Mouse (Mus musculus) mouse trophoblast stem cell (cell line): Measurements from ENCODE around the gene Tcp10b.
"Not testable (repeated sequence)": the region's sequence is repeated elsewhere in the genome, so short reads cannot be mapped to it uniquely, and the experiment has no call there.

Experiments
- in situ Hi-C, 2 experiments: fragments of 300-500 bp; cut with MseI, MboI; formaldehyde crosslinking; loops; 2 replicates in 1 of 2; 3 replicates in 1 of 2; pipeline ENCODE4 v1.15.1; 2025

The Tcp10b gene

DNA sequence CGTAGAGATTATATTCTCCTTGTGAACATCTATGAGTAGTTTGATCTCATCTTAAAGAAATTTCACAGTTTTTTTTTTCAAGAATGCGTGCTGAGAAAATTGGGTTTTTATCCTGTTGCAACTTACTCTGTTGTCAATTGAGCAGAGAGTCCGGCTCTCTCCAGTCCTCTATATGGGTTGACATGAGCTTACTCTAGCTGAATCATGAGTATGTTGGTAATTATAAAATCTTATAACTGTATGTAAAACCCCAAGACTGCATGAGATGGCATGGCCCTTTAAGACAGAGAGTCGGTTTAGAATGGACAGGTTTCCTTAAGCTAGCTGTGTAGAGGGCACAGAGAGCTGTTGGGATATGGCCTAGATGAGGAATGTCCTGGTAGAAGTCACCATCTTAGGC lies at the start of gene Tcp10b:
TSS of gene Tcp10b (plus strand) at position 301 of the 400 bp plus-strand sequence.
- in situ Hi-C loops = not testable (repeated sequence)

GRCm38 (mm10) chr17:13013316-13013715 lies 47.6 kb upstream of the Tcp10b start:
- in situ Hi-C loops = loop anchor here in 1 of 2 experiments (25.0 kb wide), 1 partner anchor 899 kb away; no protein-coding TSS in a partner anchor

DNA sequence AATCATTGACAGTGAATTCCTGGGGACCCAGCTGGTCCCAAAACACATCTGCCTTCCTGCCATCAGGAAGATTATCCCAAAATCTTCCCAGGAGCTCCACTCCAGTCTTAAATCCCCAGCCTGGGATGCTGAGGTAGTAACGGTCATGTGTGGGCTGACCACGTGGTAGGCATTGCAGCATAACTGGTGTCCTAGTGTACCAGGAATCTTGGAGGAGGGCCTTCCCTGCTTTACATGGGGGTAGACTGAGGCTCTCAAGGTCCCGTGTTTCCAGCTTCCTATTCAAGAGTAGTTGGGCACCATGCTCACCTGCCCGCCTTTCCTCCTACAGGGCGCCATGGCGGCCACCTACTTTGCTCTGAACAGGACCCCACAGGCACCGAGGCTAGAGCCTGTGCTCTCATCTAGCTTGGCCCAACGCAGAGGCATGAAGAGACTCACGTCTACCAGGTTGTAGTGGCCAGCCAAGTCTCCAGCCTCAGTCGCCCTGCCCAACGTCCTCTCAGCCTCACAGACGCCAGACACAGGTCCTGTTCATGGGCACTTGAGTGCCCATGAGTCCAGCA lies 24.2 kb upstream of the Tcp10b start:
- in situ Hi-C loops = not testable (repeated sequence)

DNA sequence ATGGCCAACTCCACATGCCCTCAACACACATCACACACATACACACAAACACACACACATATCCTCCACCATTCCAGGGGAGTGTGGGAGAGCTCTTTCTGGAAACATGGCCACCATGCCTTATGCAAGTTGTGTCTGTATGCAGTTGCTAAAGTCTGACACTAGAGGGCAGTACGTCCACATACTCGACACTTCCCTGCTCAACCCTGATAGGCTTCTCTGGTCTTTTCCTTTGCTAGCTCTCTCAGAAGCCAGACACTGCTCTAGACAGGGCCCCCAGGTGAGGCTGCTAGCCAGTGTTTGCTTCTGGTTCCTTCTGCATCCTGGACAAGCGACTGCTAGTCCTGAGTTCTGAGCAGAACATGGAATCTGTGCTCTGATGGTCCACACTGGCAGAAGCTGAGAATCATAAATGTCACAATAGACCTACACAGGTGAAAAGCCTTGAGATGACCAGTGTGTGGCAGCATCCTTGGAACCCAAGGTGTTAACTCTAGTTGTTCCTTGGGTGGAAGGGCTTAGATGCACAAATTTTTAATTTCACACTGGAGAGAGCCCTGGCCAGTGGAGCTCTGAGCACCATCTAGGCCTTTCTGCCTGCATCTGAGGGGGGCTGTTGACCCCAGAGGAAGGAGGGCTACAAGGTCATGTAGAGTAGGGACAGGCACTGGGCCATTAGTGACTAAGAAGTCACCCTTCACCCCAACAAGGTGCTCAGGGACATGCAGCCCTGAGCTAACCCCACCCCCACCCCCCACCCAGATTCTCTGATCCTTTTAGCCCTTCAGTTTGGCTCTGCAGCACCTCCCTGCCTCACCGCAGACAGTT lies 16.8 kb upstream of the Tcp10b start:
- in situ Hi-C loops = not testable (repeated sequence)

DNA sequence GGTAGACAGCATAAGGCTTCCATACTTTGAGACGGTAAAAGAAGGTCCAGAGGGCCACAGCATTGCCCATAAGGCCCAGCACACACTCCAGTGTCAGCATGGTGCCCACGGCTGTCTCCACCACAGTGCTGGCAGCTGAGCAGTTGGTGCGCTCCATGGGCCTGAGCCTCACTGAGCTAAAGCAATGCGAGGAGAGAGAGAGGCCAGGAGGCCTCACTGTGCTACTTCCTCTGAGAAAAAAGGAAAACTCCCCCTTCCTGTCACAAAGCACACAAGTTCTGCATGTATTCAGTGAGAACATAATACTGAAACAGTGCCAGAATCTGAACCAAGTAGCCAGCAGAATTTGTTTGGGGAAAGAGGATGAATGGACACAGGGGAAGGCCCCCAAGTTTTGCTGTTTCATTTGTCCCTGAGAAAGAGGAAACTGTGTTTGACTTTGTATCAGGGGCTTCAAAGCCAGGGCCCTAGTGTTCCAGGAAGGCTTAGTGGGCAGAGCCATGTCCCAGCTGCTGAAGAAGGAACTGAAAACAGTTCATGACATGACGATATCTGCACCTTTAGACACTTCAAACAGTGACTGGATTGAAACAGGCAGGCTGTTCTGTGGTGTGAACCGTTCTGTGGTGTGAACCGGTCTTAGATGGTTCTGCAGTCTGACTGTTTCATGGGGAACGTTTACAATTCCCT lies 8.6 kb upstream of the Tcp10b start, which contains the start of gene Gpr31b:
TSS of gene Gpr31b (minus strand) at position 173 of the 690 bp plus-strand sequence.
- in situ Hi-C loops = not testable (repeated sequence)

DNA sequence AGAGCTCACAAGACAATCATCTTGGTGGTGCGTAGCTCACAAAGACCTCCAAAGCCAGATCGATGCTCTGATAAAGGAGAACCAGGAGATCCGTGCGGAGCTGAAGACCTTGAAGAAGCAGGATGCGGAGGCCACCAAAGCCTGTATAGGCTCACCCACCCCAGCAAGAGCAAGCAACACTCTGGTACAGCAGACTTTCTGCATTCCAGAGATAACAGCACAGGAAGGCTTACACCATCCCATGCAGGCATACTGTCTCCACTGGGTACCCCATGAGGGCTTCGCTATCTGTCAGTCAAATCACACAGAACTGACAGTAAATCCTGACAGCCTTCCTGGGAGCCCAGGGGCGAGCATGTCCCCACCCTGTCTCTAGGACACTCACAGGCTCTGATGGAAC lies 2.0 kb downstream of the Tcp10b start:
- in situ Hi-C loops = not testable (repeated sequence)

DNA sequence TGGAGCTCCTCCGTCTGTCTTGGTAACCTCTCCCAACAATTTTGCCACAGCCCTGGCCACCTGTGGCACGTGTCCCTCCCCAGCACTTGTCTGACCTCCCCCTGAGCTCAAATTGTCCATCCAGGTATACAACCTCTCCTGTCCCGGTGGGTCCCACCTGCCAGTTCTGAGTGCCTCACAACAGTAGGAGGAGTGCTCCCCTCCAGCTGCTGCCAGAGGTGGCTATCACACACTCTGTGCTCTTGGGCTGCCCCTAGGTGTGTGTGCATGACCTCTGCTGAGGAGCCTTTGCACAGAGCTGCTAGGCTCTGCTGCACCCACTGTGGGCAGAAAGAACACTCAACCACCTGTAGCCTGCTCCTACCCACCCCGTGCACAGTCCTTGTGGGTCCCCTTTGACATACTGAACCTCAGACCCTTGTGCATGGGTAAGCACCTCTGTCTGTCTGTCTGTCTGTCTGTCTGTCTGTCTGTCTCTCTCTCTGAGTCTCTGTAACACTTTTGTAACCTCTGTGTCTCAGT lies 7.0 kb downstream of the Tcp10b start:
- in situ Hi-C loops = not testable (repeated sequence)

- in situ Hi-C loops = not testable (repeated sequence)
These were observed 8.3 kb downstream of the Tcp10b start for GRCm38 (mm10) chr17:13069227-13069626.

DNA sequence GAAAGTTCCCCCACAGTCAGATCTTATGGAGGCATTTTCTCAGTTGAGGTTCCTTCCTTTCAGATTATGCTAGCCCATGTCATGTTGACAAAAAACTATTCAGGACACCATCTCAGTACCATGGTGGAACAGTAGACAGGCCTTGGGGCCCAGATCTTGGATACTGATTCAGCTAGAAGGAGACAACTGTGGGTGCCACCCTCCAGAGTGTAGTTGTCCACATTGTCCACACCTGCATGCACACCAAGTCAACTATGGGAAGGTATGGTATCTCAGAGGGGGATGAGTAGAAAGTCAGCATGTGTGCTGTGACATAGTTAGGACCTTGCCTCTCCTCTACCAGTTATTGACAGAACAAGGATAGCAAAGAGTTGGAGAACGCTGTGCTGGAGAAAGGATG lies 30.6 kb downstream of the Tcp10b start:
- in situ Hi-C loops = not testable (repeated sequence)

GRCm38 (mm10) chr17:13092100-13092764 lies 31.3 kb downstream of the Tcp10b start:
- in situ Hi-C loops = not testable (repeated sequence)

DNA sequence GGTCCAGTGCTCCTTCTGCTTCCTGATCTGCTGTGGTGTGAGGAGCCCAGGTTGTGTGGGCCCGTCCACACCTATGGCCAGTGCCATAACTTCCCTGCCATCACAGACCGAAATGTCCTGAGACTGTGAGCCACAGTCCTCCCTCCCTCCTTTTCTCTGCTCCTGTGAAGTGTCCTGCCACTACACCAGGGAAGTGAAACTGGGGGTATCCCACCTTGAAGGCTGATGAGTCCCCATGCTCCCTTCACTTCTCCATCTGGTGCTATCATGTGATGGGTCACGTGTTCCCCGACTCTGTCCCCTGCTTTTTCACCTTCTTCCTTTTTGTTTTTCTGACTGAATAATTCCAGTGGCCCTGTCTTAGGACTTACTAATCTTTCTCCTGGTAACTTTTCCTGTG lies 32.1 kb downstream of the Tcp10b start:
- in situ Hi-C loops = not testable (repeated sequence)

- in situ Hi-C loops = not testable (repeated sequence)
These were observed 45.7 kb downstream of the Tcp10b start for GRCm38 (mm10) chr17:13106563-13106962.

DNA sequence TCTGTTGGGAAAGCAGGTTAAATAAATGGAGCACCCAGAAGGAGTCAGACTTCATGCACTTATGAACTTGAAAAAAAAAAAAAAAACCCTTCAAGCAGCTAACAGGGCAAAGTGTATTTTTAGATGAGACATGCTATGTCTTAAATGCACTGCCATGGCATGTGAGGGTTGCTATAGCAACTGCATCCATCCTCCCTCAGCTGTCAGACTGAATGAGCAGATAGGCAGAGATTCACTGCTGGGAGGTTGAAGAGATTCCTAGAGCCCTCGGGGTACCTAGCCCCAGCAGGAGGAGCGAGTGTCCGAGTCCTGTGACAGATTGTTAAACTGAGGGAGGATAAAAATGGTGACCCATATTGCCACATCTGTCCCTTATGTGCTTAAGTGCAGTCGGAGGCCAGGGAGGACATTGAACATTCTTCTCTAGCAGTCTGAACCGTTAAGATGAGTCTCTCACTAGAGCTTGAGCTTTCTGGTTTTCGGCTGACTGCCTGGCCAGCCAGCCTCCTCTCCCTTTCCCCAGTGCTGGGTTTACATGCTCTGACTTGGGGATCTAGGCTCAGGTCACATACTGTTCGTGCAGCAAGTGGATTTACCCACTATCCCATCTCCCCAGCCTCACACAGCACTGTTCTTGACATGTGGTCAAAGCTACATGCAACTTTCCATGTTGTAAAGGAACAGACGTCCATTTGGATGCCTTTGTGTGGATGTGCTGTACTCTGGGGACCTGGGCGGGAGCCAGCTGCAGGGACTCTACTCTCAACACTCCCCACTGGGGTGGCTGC lies 51.8 kb downstream of the Tcp10b start:
- in situ Hi-C loops = not testable (repeated sequence)

GRCm38 (mm10) chr17:13123308-13124038 lies 62.6 kb downstream of the Tcp10b start:
- in situ Hi-C loops = not testable (repeated sequence)

DNA sequence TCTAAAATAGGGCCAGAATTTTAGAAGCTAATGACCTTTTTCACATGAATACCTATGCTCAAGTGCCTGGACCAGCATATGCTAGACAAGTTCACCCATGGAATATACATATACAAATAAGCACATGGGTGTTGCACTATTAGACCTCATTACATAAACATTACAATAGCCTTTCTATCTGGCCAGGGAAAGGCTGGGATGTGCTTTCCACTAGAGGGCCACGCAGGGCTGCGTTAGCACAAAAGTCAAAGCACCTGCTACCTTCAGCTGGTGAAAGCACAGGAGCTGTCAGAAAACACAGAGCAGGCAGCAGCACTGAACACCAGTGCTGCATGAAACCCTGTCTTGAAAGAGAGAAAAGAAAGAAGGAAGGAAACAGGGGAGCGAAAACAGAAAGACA lies 63.3 kb downstream of the Tcp10b start:
- in situ Hi-C loops = not testable (repeated sequence)

DNA sequence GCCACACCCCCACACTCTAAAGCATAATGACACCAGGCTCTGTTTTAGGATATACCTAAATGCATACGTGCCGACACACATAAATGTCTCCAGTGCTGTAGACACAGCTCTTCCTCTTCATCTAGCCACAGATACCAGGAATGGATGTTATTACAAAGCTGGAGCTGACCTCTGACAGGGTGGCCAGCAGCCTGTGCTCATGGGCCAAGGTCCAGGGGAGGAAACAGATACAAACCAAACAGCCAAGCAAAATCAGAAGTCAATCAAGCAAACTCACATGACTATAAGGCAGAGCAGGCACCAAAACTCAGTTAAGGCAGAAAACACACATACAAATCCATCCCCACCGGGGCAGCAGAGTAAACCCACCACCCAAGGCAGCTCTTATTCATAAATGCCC lies 68.4 kb downstream of the Tcp10b start:
- in situ Hi-C loops = not testable (repeated sequence)

- in situ Hi-C loops = not testable (repeated sequence)
These were observed 69.0 kb downstream of the Tcp10b start for GRCm38 (mm10) chr17:13129737-13130465.

GRCm38 (mm10) chr17:13131710-13132109 lies 70.8 kb downstream of the Tcp10b start, which contains the start of gene Unc93a:
TSS of gene Unc93a (minus strand) at chr17:13131810.
- in situ Hi-C loops = not testable (repeated sequence)
